Mouse (Mus musculus): ENCODE results near the gene Wee1.

- TF ChIP-seq POLR2A (IDR thresholded peaks at IDR 0.05; ENCODE audit: low read depth, low read length) (no peak), CTCF (IDR thresholded peaks at IDR 0.05; ENCODE audit: extremely low read depth, insufficient read length, insufficient replicate concordance, low read depth, low read length) (no peak)
Measured at GRCm38 (mm10) chr7:110116731-110117291, 5.0 kb upstream of the Wee1 start.

All from small intestine, adult 2 months (tissue).